Mouse (Mus musculus): ENCODE measurements around the gene Tns2.

DNA sequence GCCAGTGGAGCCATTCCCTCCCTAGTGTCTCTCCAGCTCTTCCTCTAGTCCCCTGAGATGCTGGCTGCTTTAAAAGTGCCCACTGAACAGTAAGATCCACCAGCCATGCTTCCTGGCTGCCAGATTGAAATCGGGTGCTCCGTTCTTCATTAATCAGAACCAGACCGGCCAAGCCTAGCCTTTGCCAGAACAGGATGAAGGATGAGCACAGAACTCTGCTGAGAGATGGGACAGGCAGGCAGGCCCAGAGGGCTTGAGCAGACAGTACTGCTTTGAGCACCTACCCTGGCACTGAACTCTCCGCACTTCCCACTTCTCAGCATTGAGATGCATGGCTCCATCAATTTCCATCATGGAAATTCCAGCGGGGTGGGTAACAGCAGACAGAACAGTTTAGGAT lies 953 bp upstream of the Tns2 start:
- TF ChIP-seq EP300 (IDR thresholded peaks at IDR 0.05; ENCODE audit: low read depth), result no peak
- TF ChIP-seq CTCF (IDR thresholded peaks at IDR 0.05; ENCODE audit: low read depth), result no peak

Data from heart, postnatal 0 days (tissue).